Mouse (Mus musculus): ENCODE results near the gene Wnk2. TPM values are rescaled to one million over a fixed set of nuclear protein-coding genes. Genes with fewer than 3 reads are reported as not detected.

Gene Wnk2
- polyA plus RNA-seq (2016; fragmentation: Nextera tagmentation; extraction: Ambion mirVana) = 0.11 and 0.14 TPM in 2 replicates

DNA sequence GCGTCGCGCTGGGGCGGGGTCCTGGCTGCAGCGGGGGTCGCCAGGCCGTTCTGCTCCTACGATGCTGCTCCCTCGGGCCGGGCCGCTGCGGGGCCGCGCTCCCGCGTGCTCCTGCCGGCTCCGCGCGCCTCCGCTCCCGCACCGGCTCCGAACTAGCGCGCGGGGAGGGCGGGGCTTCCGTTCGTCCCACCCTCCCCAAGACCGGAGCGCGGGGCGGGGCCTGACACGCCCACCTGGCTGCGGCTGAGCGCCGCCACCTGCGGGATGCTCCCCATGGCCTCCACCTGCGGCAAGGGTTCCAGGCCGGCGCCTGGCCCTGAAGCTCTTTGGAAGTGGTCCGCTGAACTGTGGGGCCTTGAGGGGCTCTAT is at the start of gene Wnk2:
Gene Wnk2, minus strand, starts transcription at position 157 of the 369 bp plus-strand sequence.
- H3K4me1 ChIP-seq = peaks cover 18% of the 10 kb centered on the region; the same call in 1 of the 2 replicates
- under 1% methylated on average over 38 of the region's 43 CpGs for WGBS (ENCODE audit: insufficient replicate concordance)
- no peaks in the 10 kb centered on the region for H3K9me3 ChIP-seq (replicated peaks)
- peak within 1 kb of the TSS; percentile 35; the same call in 1 of the 2 replicates for H3K9ac ChIP-seq
- peak within 1 kb of the TSS; percentile 83 for H3K4me2 ChIP-seq
- ATAC-seq = peak; percentile 47; the same call in 1 of the 2 replicates
- no peaks in the 10 kb centered on the region for H3K36me3 ChIP-seq
- H3K27me3 ChIP-seq (replicated peaks) = peaks cover 88% of the 10 kb centered on the region
- H3K27ac ChIP-seq = no peak within 1 kb of the TSS
- H3K4me3 ChIP-seq = peak within 1 kb of the TSS; percentile 57

- H3K27me3 ChIP-seq (replicated peaks) = no peaks in the 10 kb centered on the region
- no peak overlapping the region for H3K9ac ChIP-seq
- H3K36me3 ChIP-seq = peaks cover 19% of the 10 kb centered on the region
- H3K4me1 ChIP-seq = peaks cover 21% of the 10 kb centered on the region
- H3K4me3 ChIP-seq = no peak overlapping the region
- 55% methylated on average over 6 of the region's 6 CpGs for WGBS (ENCODE audit: insufficient replicate concordance)
- H3K9me3 ChIP-seq (replicated peaks) = no peaks in the 10 kb centered on the region
- H3K4me2 ChIP-seq = no peak overlapping the region
- ATAC-seq = no peak
- no peak overlapping the region for H3K27ac ChIP-seq
Observed at GRCm38 (mm10) chr13:49196766-49197165, 49.0 kb upstream of the Wnk2 start.

DNA sequence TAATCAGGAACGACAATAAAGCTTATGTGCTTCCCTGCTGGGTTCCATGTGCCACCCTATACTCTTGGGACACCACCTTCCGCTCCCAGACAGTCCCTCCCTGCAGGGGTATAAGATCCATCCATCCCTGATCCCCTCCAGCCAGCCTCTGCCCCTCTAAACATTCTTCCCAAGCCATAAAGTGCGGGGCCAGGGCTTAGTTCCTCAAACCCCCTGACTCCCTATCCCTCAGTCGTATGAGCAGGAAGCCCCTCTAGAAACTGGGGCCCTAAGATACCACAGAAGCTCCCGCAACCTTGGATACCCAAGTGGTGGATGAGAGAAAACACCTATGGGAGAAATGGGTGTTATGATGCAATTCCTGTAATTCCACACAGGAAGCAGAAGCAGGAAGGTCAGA is 48.4 kb upstream of the Wnk2 start:
- H3K27me3 ChIP-seq (replicated peaks) = no peaks in the 10 kb centered on the region
- no peak overlapping the region for H3K9ac ChIP-seq
- no peak for ATAC-seq
- no peak overlapping the region for H3K4me3 ChIP-seq
- H3K4me1 ChIP-seq = peaks cover 27% of the 10 kb centered on the region
- no peak overlapping the region for H3K4me2 ChIP-seq
- H3K9me3 ChIP-seq (replicated peaks) = no peaks in the 10 kb centered on the region
- 58% methylated on average over 5 of the region's 5 CpGs for WGBS (ENCODE audit: insufficient replicate concordance)
- H3K36me3 ChIP-seq = peaks cover 19% of the 10 kb centered on the region
- no peak overlapping the region for H3K27ac ChIP-seq

- H3K9ac ChIP-seq = no peak overlapping the region
- no peak overlapping the region for H3K27ac ChIP-seq
- no peak overlapping the region for H3K4me2 ChIP-seq
- no peak for ATAC-seq
- no peaks in the 10 kb centered on the region for H3K9me3 ChIP-seq (replicated peaks)
- peaks cover 19% of the 10 kb centered on the region for H3K36me3 ChIP-seq
- H3K4me3 ChIP-seq = no peak overlapping the region
- 80% methylated on average over 7 of the region's 7 CpGs for WGBS (ENCODE audit: insufficient replicate concordance)
- no peaks in the 10 kb centered on the region for H3K27me3 ChIP-seq (replicated peaks)
- peaks cover 33% of the 10 kb centered on the region for H3K4me1 ChIP-seq
Observed at GRCm38 (mm10) chr13:49195651-49196050, 47.8 kb upstream of the Wnk2 start.

GRCm38 (mm10) chr13:49194811-49195210 is 47.0 kb upstream of the Wnk2 start:
- no peak overlapping the region for H3K4me3 ChIP-seq
- no peak overlapping the region for H3K9ac ChIP-seq
- peaks cover 41% of the 10 kb centered on the region for H3K4me1 ChIP-seq
- H3K36me3 ChIP-seq = peaks cover 19% of the 10 kb centered on the region
- H3K27ac ChIP-seq = no peak overlapping the region
- no peaks in the 10 kb centered on the region for H3K27me3 ChIP-seq (replicated peaks)
- WGBS (ENCODE audit: insufficient replicate concordance) = 84% methylated on average over 13 of the region's 13 CpGs
- ATAC-seq = no peak
- no peaks in the 10 kb centered on the region for H3K9me3 ChIP-seq (replicated peaks)
- H3K4me2 ChIP-seq = no peak overlapping the region

- no peak for ATAC-seq
- 82% methylated on average over 17 of the region's 17 CpGs for WGBS (ENCODE audit: insufficient replicate concordance)
- Histone ChIP-seq H3K4me3 (no peak overlapping the region), H3K9me3 (replicated peaks) (no peaks in the 10 kb centered on the region), H3K27me3 (replicated peaks) (no peaks in the 10 kb centered on the region), H3K36me3 (peaks cover 19% of the 10 kb centered on the region), H3K4me2 (no peak overlapping the region), H3K4me1 (peaks cover 53% of the 10 kb centered on the region), H3K9ac (no peak overlapping the region), H3K27ac (no peak overlapping the region)
Observed at GRCm38 (mm10) chr13:49193650-49194049, 45.8 kb upstream of the Wnk2 start.

GRCm38 (mm10) chr13:49192156-49192855 is 44.5 kb upstream of the Wnk2 start:
- peaks cover 19% of the 10 kb centered on the region for H3K36me3 ChIP-seq
- H3K9me3 ChIP-seq (replicated peaks) = no peaks in the 10 kb centered on the region
- 68% methylated on average over 16 of the region's 16 CpGs for WGBS (ENCODE audit: insufficient replicate concordance)
- H3K9ac ChIP-seq = no peak overlapping the region
- H3K4me1 ChIP-seq = peaks cover 65% of the 10 kb centered on the region
- no peaks in the 10 kb centered on the region for H3K27me3 ChIP-seq (replicated peaks)
- no peak for ATAC-seq
- no peak overlapping the region for H3K4me2 ChIP-seq
- H3K4me3 ChIP-seq = no peak overlapping the region
- H3K27ac ChIP-seq = 0 out of 2 replicates have a peak overlapping the region, but pooled peaks have one; percentile 49

DNA sequence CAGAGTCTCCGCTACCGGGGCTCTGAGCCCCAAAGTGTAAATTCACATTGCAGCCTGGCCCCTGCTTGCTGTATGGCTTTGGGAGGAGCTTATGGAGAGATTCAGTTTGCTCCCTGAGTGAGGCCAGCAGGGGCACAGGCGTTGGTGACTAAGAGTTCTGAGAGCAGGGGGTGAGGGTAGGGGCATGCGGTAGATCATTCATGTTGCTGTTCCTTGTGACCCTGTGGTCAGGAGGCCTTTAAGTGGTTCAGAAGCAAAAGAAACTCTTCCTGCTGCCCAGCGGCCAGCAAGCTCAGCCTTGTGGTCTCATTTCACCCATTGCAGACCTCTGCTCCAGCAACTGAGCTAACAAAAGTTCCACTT is 43.8 kb upstream of the Wnk2 start:
- no peak for ATAC-seq
- peaks cover 70% of the 10 kb centered on the region for H3K4me1 ChIP-seq
- peak overlapping the region; percentile 49 for H3K27ac ChIP-seq

GRCm38 (mm10) chr13:49190876-49191672 is 43.3 kb upstream of the Wnk2 start:
- Histone ChIP-seq H3K9ac (0 out of 2 replicates have a peak overlapping the region, but pooled peaks have one; percentile 29), H3K4me1 (peaks cover 70% of the 10 kb centered on the region)

More for the DNA sequence above, 43.8 kb upstream of the Wnk2 start:
- no peaks in the 10 kb centered on the region for H3K27me3 ChIP-seq (replicated peaks)
- peaks cover 19% of the 10 kb centered on the region for H3K36me3 ChIP-seq
- 0 out of 2 replicates have a peak overlapping the region, but pooled peaks have one; percentile 29 for H3K9ac ChIP-seq
- no peaks in the 10 kb centered on the region for H3K9me3 ChIP-seq (replicated peaks)
- no peak overlapping the region for H3K4me3 ChIP-seq
- whole genome bisulfite sequencing (ENCODE audit: insufficient replicate concordance) = 42% methylated on average over 5 of the region's 5 CpGs
- H3K4me2 ChIP-seq = peak overlapping the region; percentile 99; the same call in 1 of the 2 replicates

DNA sequence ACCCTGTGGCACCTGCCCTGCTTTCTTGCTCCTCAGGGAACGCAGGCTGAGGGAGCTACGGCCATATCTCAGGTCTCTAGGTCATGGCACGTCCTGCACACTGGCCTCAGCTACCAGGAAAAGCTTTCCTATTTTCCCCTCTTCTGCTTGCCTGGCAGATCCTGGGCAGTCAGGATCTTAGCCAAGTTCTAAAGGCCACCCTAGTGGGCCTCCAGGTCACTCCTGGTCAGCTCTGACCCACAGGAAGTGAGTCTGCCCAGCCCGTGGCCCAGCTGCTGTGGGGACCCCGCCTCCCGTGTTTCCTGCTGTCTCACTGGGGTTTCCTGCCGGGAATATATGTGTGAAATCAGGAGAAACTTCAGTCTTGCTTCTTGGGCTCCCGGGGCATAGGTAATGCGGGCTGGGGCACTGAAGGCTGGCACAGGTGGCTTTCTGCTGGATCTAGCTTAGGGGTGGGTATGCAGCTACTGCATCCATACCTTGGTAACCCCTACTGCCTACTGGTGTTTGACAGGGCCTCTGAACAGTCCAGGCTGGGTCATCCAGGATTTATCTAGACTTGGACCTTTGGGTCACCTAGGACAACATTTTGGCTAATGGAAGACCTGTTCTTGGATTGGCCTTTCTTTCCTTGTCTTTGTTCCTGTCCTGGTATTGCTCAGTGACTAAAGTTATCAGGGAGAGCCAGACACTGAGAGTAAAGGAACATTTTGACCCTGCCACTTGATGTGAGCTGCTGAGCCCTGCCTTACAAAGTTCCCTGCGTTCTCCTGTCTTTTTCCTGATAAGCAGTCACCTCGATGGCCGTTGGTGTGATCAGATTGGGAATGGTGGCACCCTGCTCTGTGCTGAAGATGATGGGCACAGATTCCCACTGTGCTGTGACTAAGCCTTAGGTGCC is 42.4 kb upstream of the Wnk2 start:
- peaks cover 62% of the 10 kb centered on the region for H3K4me1 ChIP-seq
- no peaks in the 10 kb centered on the region for H3K27me3 ChIP-seq (replicated peaks)
- 35% methylated on average over 12 of the region's 12 CpGs for WGBS (ENCODE audit: insufficient replicate concordance)
- no peak overlapping the region for H3K4me3 ChIP-seq
- peak overlapping the region; percentile 99 for H3K4me2 ChIP-seq
- ATAC-seq = no peak
- H3K9ac ChIP-seq = 0 out of 2 replicates have a peak overlapping the region, but pooled peaks have one; percentile 10
- peak overlapping the region; percentile 7; the same call in 1 of the 2 replicates for H3K27ac ChIP-seq
- H3K9me3 ChIP-seq (replicated peaks) = no peaks in the 10 kb centered on the region
- H3K36me3 ChIP-seq = peaks cover 6% of the 10 kb centered on the region

More at GRCm38 (mm10) chr13:49190876-49191672, 43.3 kb upstream of the Wnk2 start:
- 50% methylated on average over 7 of the region's 7 CpGs for WGBS (ENCODE audit: insufficient replicate concordance)
- no peak overlapping the region for H3K4me3 ChIP-seq
- peaks cover 15% of the 10 kb centered on the region for H3K36me3 ChIP-seq
- peak overlapping the region; percentile 99 for H3K4me2 ChIP-seq
- no peak for ATAC-seq
- H3K27me3 ChIP-seq (replicated peaks) = no peaks in the 10 kb centered on the region
- peak overlapping the region; percentile 49 for H3K27ac ChIP-seq
- H3K9me3 ChIP-seq (replicated peaks) = no peaks in the 10 kb centered on the region

GRCm38 (mm10) chr13:49188966-49189360 is 41.1 kb upstream of the Wnk2 start:
- H3K27ac ChIP-seq = peak overlapping the region; percentile 57; the same call in 1 of the 2 replicates

More at GRCm38 (mm10) chr13:49188966-49189360, 41.1 kb upstream of the Wnk2 start:
- Histone ChIP-seq H3K9ac (no peak overlapping the region), H3K4me1 (peaks cover 62% of the 10 kb centered on the region), H3K4me2 (peak overlapping the region; percentile 99), H3K9me3 (replicated peaks) (no peaks in the 10 kb centered on the region), H3K4me3 (no peak overlapping the region), H3K27me3 (replicated peaks) (no peaks in the 10 kb centered on the region), H3K36me3 (no peaks in the 10 kb centered on the region)
- 46% methylated on average over 2 of the region's 2 CpGs for WGBS (ENCODE audit: insufficient replicate concordance)
- no peak for ATAC-seq

Measured in liver, embryonic 12.5 days (tissue).